Mouse (Mus musculus): ENCODE measurements around the gene Dgkk. TPM values are rescaled to one million over a fixed set of nuclear protein-coding genes. Genes with fewer than 3 reads are reported as not detected.
"Not testable (repeated sequence)": the region's sequence is repeated elsewhere in the genome, so short reads cannot be mapped to it uniquely, and the experiment has no call there.

Dgkk gene
- polyA plus RNA-seq, 1 experiment from 2014 or later = 0.56 TPM

DNA sequence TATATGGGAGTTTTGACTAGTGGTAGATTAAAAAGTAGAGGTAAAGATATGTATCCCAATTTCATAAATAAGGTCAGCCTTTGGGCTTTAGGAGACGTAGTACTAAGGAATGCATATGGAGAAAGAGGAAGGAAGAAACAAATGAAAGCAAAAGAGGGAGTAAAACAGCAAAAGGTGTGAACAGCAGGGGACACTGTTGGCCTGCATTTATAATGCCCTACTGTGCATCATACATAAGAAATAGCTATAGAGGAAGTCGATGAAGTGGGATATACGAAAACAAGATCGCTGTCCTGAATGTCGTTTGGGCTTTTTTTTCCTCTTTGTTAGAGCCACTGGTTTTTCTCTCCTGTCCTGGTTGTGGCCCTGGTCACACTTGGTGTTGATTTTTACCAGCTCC lies 143.1 kb downstream of the Dgkk start:
- Histone ChIP-seq H3K27ac (no peak overlapping the region), H3K4me1 (no peaks in the 10 kb centered on the region), H3K4me3 (no peak overlapping the region), H3K27me3 (no peaks in the 10 kb centered on the region), H3K4me2 (no peak overlapping the region), H3K9me3 (no peaks in the 10 kb centered on the region), H3K9ac (no peak overlapping the region), H3K36me3 (no peaks in the 10 kb centered on the region)
- no peak for ATAC-seq (ENCODE audit: borderline replicate concordance, extremely low read depth, low FRiP score, low TSS enrichment)
- 61% methylated on average over 5 of the region's 5 CpGs for WGBS

DNA sequence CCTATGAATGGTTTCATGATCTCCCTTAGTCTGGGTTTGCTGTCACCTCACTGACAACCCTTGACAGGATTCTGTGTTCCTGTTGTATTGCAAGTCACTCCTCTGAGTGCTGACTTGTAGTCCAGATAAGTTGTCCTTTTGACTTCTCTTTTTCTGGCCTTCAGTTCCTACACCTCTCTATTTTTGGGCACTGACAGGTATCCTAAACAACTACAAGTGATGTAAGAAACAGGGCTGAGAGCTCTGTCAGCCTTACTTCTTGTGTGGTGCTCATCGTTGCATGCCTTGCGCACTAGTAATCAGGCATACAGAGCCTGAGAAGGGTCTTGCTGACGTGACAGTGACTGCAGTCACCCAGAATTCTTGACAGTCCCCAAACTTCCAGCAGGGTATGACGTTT lies 147.1 kb downstream of the Dgkk start:
- H3K27me3 ChIP-seq = no peaks in the 10 kb centered on the region
- 62% methylated on average over 4 of the region's 4 CpGs for WGBS
- no peak overlapping the region for H3K4me2 ChIP-seq
- no peak overlapping the region for H3K9ac ChIP-seq
- no peaks in the 10 kb centered on the region for H3K4me1 ChIP-seq
- H3K9me3 ChIP-seq = no peaks in the 10 kb centered on the region
- ATAC-seq (ENCODE audit: borderline replicate concordance, extremely low read depth, low FRiP score, low TSS enrichment) = no peak
- H3K36me3 ChIP-seq = no peaks in the 10 kb centered on the region
- no peak overlapping the region for H3K4me3 ChIP-seq
- H3K27ac ChIP-seq = no peak overlapping the region

DNA sequence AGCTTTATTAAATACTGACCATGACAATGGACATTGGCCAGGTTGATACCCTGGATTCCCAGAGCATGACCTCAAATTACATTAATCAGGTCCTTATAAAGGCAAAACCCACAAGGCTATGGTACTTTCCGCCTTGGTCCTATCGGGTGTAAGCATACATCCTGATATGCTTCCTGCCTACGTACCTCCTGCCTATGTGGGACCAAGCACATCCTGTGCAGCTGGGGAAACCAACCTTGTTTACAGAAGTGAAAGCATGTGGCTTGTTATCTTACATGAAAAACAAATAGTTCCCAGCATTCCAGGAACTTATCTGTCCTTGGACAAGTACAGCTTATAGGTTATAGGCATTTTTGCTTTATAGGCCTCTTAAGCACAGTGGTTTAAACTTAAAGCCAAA lies 189.5 kb downstream of the Dgkk start:
- Histone ChIP-seq H3K9ac (no peak overlapping the region), H3K4me2 (no peak overlapping the region), H3K36me3 (no peaks in the 10 kb centered on the region), H3K9me3 (no peaks in the 10 kb centered on the region), H3K27me3 (no peaks in the 10 kb centered on the region), H3K4me1 (no peaks in the 10 kb centered on the region), H3K27ac (no peak overlapping the region), H3K4me3 (no peak overlapping the region)
- no peak for ATAC-seq (ENCODE audit: borderline replicate concordance, extremely low read depth, low FRiP score, low TSS enrichment)
- 69% methylated on average over 3 of the region's 3 CpGs for WGBS

DNA sequence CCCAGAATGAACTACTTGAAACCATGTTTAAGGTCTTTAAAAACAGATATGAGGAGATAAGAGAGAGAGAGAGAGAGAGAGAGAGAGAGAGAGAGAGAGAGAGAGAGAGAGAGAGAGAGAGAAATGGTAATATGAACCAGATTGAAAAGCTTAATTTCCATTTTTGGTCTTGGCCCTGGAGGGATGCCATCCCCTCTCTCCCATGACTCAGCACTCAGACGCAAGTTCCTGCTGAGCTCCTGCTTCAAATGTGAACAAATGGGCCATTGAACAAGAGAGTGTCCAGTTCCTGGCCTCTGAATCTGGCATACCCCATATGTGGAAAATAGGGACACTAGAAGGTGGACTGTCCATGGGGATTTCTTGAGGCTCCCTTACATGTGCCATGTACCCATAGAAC lies 192.8 kb downstream of the Dgkk start:
- Histone ChIP-seq H3K27ac (no peak overlapping the region), H3K9ac (no peak overlapping the region), H3K36me3 (no peaks in the 10 kb centered on the region), H3K27me3 (no peaks in the 10 kb centered on the region), H3K9me3 (no peaks in the 10 kb centered on the region), H3K4me1 (no peaks in the 10 kb centered on the region), H3K4me3 (no peak overlapping the region), H3K4me2 (no peak overlapping the region)
- ATAC-seq (ENCODE audit: borderline replicate concordance, extremely low read depth, low FRiP score, low TSS enrichment) = no peak
- WGBS = 52% methylated on average over 1 of the region's 1 CpGs

DNA sequence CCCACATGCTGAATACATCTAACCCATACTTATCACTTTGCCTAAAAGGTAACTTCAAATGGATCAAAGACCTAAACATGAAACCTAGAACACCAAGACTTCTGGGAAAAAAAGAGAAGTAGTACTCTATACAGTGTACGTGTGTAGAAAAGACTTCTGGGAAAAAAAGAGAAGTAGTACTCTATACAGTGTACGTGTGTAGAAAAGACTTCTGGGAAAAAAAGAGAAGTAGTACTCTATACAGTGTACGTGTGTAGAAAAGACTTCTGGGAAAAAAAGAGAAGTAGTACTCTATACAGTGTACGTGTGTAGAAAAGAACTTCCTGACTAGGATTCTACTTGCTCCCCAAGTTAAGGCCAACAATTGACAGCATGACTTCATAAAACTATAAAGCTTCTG lies 204.8 kb downstream of the Dgkk start:
- ATAC-seq (ENCODE audit: borderline replicate concordance, extremely low read depth, low FRiP score, low TSS enrichment); H3K36me3 ChIP-seq; H3K27me3 ChIP-seq; H3K4me3 ChIP-seq; H3K27ac ChIP-seq; H3K9me3 ChIP-seq; H3K4me1 ChIP-seq; H3K4me2 ChIP-seq; H3K9ac ChIP-seq: not testable (repeated sequence)
- WGBS = 77% methylated on average over 4 of the region's 4 CpGs

All from lung, embryonic 15.5 days (tissue).